Mouse (Mus musculus) spleen, adult 2 months (tissue): Measurements from ENCODE around the gene Fam69b.

Experiments used
- CTCF ChIP-seq: fragments of 200-500 bp; IDR thresholded peaks from 2 replicates; pipeline ENCODE4 v1.5.1; 2011; ENCODE audit warnings: mild to moderate bottlenecking, inconsistent platforms; ENCODE audit not compliant: insufficient read depth, insufficient read length, insufficient replicate concordance; ENCODE audit errors: extremely low read depth
- POLR2A ChIP-seq: fragments of 200-500 bp; IDR thresholded peaks from 2 replicates; pipeline ENCODE4 v1.6.1; 2011; ENCODE audit warnings: low read depth, low read length, inconsistent platforms

DNA sequence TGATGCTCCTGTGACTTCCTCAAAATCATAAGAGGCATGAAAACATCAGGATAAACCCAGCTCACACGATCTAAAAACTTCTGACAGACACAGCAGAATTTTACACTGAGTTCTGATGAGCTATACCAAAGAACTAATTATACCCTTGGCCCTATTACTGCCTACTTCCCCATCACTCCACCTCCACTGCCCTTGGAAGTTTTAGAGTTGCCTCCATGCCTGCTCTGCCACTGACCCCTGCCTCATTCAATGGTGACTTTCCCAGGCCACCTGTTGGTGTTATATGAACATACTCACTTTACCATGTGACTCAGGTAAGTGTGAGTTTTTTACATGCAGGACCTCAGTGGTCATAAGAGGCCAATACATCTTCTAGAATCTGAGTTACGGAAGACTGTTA lies 29.2 kb downstream of the Fam69b start:
- no peak for TF ChIP-seq POLR2A
- no peak for TF ChIP-seq CTCF
